Mouse (Mus musculus) embryo, embryonic 10.5 days (tissue): Measurements from ENCODE around the gene Nyap2.

Experiments used
- DNase-seq: peaks from one replicate; pipeline ENCODE4 v3.0.0-alpha.2; 2015; ENCODE audit warnings: low spot score

Nyap2 gene

DNA sequence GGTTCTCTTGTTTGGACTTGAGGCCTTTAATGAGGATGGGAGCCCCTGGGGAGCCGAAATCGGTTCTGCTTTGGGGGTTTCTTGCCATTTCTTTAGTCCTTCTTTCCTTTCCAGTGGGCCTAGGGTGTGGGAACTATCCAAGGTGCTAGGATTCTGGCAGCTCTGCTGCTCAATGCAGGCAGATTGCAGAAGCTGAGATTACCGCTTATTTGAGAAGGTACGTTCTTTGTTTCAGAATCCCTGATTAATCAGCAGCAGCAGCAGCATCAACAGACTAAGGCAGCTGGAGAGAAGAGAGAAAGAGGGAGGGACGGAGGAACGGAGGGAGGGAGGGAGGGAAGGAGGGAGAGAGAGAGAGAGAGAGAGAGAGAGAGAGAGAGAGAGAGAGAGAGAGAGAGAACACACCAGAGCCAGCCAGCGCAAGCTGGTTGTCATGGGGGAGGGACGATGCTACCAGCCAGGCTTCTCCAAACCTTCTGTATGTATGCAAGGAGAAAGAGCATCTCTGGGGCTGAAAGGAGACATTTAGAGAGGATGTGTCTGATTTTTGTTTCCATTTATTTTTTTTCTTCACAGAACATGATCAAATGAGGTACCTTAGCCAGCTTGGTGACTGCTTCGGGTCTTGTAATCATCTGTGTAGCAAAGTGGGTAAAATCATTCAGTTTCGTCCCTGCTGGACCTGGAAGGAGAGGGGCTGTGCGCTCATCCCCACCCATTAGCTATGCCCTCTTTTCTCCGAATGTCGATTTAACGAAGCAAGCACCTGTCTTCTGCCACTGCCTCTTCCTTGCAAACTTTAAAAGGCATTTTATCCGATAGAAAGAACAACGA, at the start of gene Nyap2:
Nyap2 (plus strand) TSS at position 120 of the 834 bp plus-strand sequence.
- DNase-seq = peak; percentile 64

DNA sequence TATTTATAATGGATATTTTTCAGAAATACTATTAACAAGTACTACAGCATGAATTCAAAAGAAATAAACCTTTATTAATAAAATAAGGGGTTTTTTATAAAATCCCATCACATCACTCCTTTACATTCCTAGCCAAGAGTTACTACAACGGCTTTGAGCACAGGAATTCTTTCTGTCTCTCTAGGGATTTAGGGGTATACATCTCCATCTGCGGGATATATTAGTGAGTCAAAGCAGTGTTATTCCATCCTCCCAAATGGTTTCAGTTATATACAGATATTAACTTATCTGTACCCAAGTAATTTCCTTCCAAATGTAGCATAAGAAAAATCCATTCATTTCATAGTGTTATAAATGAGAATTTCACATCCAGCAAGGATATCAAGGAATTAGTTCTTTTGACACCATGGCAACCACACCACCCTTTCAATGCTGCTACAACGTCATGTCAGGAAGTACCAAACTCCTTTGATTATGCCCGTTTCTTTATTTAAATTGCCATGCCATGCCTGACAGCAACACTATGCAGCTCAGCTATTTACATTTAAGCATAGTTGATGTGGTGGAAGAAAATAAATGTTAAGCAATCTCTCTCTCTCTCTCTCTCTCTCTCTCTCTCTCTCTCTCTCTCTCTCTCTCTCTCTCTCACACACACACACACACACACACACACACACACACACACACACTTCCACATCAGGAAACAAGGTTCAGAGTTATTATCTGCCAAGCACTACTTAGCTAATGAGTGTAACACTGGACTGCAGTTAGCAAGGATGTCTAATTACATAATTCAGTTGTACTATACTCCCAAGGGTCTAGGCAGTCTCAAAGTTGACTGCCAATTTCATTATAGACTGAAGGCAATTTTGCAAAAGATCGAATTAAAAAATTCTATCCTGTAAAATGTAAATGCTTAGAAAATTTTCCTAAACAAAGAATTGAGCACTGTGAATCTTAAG, 33.6 kb upstream of the Nyap2 start:
- DNase-seq = no peak

DNA sequence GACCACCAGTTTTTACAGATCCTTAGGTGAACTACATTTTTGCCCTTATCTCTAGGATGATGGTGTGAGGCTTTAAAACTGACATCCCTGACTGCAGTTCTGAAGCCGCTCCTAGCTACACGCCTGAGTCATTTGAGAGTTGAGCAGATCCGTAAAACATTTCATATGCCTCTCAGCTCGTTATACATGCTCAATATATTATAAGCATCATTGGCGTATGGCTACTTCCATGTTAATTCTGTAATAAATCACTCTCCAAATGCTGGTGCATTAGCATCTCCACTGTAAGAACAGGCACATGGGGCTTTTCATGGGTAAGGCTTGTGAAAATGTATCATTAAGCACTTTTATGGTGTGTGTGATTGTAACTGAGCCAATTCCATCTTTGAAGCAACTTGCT, 18.4 kb upstream of the Nyap2 start:
- DNase-seq = no peak

DNA sequence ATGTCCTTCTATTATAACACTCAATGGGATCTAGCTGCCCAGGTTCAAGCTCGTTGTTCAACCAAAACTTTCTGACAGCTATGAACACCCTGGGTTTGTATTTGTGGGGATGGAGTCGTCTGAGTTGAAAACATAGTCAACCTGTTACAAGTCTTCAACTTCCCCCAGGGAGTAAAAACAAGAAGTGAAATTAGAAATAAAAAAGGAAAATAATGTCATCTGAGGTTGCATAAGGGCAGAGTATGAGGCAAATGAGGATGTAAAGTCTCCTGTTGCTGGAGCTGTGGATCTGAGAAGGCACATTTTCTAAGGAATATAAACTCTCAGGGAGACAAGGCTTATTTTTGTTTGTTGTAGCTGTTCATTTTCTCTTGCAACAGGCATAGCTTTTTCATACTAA, 17.9 kb upstream of the Nyap2 start:
- DNase-seq = no peak

DNA sequence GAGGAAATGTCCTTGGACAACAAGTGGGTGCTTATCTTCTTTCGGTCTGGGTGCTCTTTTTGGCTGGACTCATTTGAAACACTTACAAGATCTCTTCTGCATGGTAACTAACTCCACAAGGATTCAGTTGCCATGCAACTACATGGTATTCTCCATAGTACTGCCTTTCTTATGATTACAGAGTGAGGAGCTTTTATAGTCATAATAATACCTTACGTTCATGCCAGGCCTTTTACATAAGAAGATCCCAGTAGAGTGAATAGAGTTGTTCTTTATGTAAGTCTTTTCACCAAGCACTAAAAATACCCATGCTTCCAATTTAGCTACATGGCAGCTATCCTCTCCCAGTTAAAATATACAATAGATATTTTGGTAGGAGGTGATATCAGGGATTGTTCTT, 13.9 kb upstream of the Nyap2 start:
- DNase-seq = no peak

DNA sequence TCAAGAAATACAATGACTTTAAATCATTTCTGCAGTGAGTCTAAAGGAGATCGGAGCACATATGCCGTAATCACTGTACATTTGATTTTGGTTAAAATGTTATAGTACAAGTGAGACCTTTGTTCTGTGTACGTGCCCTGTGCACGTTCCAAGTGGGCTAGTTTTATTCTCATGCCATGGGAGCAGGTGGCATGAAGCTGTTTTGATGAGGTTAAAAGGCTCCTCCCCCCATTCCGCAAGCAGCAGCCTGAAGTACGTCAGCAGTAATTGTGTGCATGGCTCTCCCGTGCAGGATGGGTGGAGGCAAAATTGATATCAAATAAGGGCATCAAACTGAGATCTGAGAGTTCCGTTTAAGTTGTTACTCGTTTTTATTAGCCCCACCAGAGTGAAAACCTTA, 491 bp upstream of the Nyap2 start:
- no peak for DNase-seq

DNA sequence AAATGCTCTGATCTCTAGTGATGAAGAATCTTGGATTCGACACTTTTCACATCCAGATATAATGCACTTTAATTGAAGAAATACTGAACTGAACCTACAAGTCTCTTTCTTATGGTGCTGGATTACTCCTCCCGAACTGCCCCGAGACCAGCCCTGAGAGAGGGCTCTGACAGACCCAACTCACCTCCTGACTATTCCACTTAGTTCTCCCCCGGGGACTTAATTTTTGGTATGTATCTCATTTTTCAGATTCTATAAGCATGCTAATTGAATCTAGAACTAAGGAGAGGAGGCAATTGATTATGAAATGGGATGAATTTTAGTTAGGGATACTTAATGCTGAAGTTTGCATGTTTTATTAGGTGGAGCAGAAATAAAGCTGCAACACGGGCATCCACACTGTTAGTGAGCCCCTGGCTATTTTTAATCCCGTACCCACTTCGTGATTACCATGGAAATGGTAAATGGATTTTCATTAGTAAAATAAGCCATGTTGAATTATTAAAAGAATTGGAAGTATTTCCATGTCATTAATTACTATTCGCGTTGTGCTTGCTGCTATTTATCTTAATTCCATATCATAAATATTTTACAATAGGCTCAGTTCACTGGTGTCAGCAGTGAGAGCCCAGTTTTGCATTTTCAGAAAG, 1.0 kb downstream of the Nyap2 start:
- DNase-seq = no peak

DNA sequence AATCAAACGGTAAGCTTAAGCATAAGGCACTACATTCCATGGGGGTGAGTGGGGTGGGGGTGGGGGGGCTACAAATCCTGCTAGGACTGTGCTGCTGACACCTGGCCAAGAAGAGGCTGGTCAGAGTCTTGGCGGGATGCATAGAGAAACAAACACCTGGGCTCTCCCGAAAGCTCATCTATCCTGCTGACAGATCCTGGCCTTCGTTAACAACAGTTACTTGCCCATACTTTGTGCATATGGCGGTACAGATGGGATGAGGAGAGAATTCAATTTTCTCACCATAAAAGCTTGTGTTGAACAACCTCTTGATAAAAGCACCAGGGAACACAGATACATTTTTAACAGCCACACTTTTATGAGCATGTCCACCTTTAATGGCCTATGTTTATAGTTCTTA, 10.7 kb downstream of the Nyap2 start:
- no peak for DNase-seq

DNA sequence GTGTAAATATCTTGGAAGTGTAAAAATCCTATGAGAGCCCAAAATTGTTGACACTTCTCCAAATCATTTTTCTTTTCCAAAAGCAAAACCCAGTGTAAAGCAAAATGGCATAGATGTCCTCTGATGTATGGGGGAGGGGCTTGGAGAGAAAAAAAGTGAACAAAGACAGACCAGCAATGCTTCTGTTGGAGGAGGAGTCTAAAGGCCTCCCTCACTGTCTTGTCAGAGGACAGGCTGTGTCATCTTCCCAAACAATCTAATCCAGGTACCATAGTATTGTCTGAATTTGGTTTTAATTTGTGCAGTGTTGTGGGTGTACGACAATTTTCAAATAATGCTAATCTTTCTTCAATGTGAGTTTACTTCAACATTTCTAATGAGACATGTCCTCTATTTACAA, 13.7 kb downstream of the Nyap2 start:
- no peak for DNase-seq

DNA sequence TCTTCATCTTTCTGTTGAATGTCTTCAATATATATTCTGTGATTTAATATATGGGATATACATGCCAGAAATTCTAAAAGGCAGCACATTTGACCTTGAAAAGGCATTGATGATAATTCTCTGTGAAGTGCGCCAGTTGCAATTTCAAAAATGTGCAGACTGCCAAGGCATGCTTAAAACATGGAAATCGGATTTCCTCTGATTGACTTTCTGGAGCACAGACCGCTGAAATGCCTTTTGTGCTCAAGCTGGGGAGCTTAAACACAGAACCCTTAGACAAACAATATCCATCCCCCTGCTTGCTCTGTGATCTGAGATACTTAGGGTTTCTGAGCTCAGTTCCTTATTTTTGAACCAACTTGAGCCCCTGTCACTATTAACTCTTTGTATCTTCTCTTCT, 14.2 kb downstream of the Nyap2 start:
- DNase-seq = no peak

DNA sequence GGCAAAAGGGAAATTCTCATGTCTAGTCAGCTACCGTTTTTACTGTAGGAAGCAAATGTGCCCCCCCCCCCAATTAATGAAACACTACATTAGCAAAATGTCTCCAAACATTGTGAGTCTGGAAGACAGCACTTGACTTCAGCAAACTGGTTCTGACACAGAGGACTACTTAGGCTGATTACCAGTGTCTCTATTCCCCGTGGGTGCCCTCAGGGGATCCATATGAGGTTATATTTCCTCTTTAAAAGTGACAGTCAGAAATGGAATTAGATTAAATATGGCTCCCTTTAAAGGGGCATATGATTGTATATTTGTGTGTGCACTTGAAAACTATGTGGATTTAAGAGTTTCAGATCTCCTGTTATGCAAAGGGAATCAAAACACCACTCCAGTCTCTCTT, 15.3 kb downstream of the Nyap2 start:
- DNase-seq = no peak

DNA sequence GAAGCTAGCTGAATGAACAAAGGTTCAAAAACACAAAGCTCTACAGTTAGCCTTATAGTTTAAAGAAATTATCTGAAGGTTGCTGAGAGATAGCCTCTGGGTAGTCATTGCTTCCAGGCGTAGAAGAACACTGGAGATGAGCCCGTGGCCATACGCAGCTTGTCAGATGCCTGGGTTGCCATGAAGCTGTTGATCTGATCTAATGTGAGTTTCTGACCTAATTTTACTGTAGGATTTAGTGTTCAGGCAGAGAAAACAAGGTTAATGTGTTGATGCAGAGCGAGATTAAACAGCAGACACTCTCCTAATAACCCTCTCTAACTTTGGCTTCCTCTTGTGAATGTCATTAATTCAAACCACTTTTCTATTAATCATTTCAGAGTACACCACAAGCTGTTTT, 16.1 kb downstream of the Nyap2 start:
- no peak for DNase-seq

DNA sequence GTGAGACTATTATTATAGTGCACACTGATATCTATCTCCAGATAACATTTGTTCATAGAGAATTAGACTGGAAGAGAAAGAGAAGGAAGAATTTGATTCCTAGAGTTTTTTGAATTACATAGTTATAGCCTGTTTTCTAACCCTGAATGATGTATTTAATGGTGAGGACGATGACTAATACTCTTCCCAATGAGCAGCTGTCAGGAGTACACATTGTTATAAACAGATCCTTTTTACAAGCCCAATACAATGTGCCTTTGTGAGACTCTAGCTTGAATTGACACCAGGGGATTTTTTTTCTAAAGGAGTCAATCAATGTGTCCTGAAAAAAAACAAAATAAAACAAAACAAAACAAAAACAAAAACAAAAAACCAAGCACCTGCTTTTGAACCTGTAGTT, 22.2 kb downstream of the Nyap2 start:
- DNase-seq = no peak

DNA sequence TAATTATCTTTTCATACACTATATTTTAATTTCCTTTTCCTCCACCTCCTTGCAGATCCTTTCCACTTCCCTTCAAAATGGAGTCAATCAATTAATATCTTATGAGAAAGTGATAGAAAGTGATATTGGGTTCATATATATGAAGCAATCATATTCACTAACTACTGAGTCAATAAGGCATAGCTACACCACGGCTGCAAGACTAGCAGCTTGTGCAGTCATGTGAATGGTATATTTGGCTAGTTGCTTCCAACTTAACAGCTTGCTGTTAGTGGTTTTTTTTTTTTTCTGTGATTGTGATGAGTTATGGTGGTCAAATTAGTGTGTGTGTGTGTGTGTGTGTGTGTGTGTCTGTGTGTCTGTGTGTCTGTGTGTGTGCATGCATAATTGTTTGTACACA, 25.0 kb downstream of the Nyap2 start:
- no peak for DNase-seq

DNA sequence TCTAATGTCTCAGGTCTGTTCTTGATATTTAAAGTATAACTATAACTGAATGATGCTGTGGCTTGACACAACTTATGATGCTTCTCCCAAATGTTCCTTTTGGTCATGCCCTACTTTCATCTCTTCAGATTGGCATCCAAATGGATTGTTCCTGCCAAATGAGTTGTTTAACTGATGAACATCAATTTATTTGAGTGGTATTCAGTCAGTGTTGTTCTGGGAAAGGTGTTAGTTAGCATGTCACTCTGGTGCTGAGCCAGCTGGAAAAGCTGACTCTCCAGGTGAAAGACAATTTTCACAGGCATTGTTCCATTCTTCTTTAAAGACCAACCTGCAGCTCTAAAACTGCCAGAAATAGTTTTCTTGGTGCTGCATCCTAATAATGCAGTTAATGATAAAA, 43.0 kb downstream of the Nyap2 start:
- DNase-seq = no peak

DNA sequence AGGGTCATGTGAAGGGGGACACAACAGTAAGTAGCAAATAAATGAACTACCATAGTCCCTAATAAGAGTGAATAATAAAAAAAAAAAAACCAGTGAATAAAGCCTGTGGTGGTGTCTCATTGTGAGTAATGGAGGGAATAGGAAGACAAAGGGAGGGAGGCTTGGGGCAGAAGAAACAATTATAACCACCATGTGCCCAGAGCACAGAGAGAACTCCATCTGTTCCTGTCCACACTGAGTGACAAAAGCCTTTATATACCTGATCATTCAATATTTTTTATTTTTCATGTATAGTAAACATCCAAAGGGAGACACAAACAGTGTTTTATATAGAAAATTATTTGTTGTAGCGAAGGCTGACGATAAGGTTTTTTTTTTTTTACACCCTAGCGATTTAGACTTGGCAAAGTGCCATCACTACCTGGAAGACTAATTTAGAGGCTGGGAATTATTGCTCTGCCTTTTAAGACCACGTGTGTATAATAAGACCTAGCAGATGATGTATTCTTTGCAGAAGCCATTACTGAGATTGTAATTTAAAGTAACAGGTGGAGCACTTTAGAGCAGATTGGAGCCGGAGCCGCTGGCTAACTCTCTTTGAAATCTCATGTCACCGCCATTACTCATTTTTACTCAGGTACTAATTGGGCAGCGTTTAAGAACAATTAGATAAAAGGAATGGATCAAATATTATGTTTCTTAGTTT, 55.4 kb downstream of the Nyap2 start:
- DNase-seq = no peak

DNA sequence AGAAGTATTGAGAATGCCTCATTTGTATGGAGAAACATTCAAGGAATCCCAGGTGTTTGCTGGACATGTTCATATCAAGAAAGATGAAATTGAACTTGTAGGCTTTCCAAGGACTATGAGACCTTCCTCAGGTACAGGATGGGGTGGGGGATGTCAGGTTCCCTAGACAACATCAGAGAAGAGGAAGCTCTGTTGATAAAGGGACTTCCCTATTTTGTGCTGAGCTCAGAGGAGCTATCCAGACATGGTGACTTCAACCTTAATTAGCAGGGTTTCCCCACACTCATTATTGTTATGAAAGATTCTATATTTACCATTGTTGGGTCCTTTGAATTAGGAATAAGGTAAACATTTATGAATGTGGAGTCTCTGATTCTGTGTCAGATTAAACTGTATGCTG, 67.1 kb downstream of the Nyap2 start:
- no peak for DNase-seq

DNA sequence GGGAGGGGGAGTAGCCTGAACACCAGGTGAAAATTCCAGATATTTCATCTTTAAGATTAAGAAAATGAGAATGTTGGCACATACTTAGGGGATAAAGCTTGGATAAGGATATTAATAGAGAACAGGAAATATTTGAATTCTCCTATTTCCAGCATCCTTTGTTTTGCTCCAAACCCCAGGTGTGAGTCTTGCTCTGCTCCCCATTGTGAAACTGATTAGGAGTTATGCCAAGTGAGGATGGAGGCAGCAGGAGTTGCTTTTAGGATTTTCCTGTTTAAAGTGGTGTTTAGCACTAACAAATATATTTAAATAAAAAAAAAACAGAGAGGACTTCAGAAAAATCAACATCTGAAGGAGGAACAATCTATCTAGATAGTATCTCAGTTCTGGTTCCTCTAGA, 68.8 kb downstream of the Nyap2 start:
- DNase-seq = no peak

DNA sequence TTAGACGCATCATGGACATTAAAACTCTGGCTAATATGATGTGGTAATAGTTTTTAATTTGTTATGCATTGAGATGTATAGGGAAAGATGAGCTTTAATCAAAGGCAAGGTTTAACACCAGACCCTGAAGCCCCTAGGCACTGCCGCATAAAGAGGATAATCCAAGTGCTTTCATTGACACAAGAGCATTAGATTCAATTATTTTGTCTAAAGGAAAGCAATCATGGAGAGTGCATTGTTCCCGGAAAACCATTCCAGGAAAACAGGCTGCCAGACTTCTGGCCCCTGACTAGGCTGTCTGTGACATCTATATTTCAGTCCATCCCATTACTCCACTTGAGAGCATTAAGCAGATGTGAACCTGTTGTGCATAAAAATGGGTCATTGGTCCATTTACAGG, 92.5 kb downstream of the Nyap2 start:
- DNase-seq = peak; percentile 2

DNA sequence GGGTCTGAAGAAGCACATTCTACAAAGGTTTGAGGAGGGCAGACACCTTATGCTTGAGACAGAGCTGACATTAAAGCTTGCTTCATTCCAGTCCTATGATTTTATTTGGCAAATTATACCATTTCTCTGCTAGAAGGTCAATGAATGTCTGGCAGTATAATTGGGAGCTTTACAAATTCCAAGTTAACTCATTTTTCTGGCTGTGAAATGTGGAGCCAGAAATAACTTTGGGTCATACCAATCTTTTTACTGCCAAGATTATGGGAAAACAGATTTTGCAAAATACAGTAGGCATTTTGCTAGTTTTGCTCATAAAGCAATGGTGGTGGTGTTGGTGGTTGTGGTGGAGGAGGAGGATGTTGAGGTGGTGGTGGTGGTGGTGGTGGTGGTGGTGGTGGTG, 96.0 kb downstream of the Nyap2 start:
- no peak for DNase-seq

DNA sequence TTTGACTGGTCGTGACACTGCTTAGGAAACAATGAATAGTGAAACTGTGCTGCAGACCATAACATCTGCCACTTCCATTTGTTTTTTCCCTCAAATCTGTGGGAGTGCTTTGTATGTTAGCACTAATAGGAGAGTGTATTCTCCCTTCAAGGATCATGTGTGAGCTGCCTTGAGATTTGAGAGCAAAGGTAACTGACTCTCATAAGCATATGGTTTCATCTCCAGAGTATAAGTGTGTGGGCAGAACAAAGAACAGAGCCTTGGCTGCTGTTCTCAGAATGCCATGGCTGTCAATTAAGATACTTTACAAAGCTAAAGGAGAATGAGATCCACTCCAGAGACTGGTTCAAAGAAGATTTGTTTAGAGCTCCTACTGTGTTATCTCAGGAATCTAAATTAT, 96.6 kb downstream of the Nyap2 start:
- DNase-seq = no peak

DNA sequence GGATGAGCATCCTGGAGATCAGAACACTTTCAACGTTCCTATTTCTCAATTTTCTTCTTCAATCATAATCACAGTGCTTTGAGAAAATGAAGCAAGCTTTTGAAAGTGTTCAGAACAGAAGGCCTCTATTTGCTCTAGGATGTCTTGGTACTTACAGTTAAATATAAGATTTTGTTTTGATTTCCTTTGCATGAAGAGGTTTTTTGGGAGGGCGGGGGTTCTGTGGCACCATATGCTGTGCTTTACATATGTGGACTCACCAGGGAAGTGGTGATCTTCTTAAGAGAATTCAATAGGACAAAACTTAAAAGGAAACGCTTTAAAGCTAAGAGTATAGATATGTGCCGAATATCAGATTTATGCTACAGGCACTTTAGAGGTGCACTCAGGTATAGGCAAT, 103.0 kb downstream of the Nyap2 start:
- DNase-seq = no peak
